Mouse (Mus musculus) testis, adult 2 months (tissue): Measurements from ENCODE around the gene Nup107.

Experiments
- CTCF ChIP-seq: fragments of 200-500 bp; IDR thresholded peaks from 2 replicates; pipeline ENCODE4 v1.5.1; 2012; ENCODE audit warnings: low read depth, mild to moderate bottlenecking, inconsistent platforms, low read length, moderate library complexity; ENCODE audit not compliant: control insufficient read depth, insufficient read depth, insufficient replicate concordance
- POLR2A ChIP-seq: fragments of 200-500 bp; IDR thresholded peaks from 2 replicates; pipeline ENCODE4 v1.6.1; 2012; ENCODE audit warnings: low read depth, mild to moderate bottlenecking, inconsistent platforms, low read length, moderate library complexity; ENCODE audit not compliant: control insufficient read depth

- TF ChIP-seq CTCF (no peak), POLR2A (no peak)
Observed at GRCm38 (mm10) chr10:117816721-117817120, 24.2 kb upstream of the Nup107 start.
